Mouse (Mus musculus): ENCODE measurements at regions not wholly inside any gene's neighbourhood (a gene's known extent, or its start where the extent isn't known, plus 50 kb on each side); places are given as distances from the start of the nearest gene placed in this dataset.

DNA sequence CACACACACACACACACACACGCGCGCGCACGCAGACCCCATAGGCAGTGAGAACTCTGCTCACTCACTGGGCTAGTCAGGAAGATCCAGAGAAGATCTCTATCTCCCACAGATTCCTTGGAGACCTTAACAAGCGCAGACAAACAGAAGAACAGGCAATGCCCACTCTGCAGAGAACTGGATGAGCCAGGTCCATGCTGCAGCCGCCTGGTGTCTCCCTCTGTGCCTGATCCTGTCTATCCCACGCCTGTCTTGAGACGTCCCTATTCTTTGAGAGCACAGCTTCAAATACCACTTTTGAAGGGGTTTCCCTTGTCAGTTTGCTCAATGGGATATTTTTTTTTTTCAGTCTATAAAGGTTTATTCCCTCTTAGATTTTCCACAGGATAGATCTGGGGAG is 273.2 kb upstream of the Gpc6 start:
- H3K4me3 ChIP-seq (replicated peaks in 1 of 3; ENCODE audit: low read depth in 2 of 3, low read length in 2 of 3, poor library complexity in 1 of 3) = no peak overlapping the region
- H3K79me2 ChIP-seq (replicated peaks; ENCODE audit: control insufficient read depth, extremely low read depth, insufficient read depth, poor library complexity, severe bottlenecking) = no peaks in the 10 kb centered on the region
- H3K4me2 ChIP-seq (ENCODE audit: insufficient read depth, low read depth, poor library complexity, severe bottlenecking) = no peak overlapping the region
- DNase-seq (ENCODE audit: extremely low read depth) = no peak
- peaks cover 0 to 6% of the 10 kb centered on the region in 2 experiments; a peak in 1 of 4 replicates for H3K4me1 ChIP-seq (ENCODE audit: control insufficient read depth in 1 of 2, insufficient read depth in 2 of 2)
- H3K9me3 ChIP-seq (replicated peaks; ENCODE audit: low read length) = no peaks in the 10 kb centered on the region
- no peaks in the 10 kb centered on the region for H3K36me3 ChIP-seq (replicated peaks in 1 of 2; ENCODE audit: control insufficient read depth in 1 of 2, insufficient read depth in 1 of 2, low read length in 1 of 2)
- in situ Hi-C loops (cut with MboI; ENCODE audit: low pct_ligation_motif_present, low pct_unique_long_range_greater_than_20kb, low sequenced_read_pairs) (no loop called here), dilution Hi-C loops (cut with MboI; ENCODE audit: extremely low pct_ligation_motif_present, extremely low pct_unique_long_range_greater_than_20kb, low sequenced_read_pairs) (no loop called here)
- TF ChIP-seq NRF1 (IDR thresholded peaks at IDR 0.05; ENCODE audit: low read depth, low read length) = no peak
- TF ChIP-seq CHD2 (IDR thresholded peaks at IDR 0.05; ENCODE audit: low read length) = no peak
- TF ChIP-seq ZMIZ1 (IDR thresholded peaks at IDR 0.05; ENCODE audit: low read depth, low read length) = no peak
- H3K9ac ChIP-seq (ENCODE audit: insufficient read depth, low read depth) = no peak overlapping the region
- no peak overlapping the region for H3K27ac ChIP-seq (ENCODE audit: insufficient read depth, low read depth)
- no peaks in the 10 kb centered on the region for H3K27me3 ChIP-seq (replicated peaks)

DNA sequence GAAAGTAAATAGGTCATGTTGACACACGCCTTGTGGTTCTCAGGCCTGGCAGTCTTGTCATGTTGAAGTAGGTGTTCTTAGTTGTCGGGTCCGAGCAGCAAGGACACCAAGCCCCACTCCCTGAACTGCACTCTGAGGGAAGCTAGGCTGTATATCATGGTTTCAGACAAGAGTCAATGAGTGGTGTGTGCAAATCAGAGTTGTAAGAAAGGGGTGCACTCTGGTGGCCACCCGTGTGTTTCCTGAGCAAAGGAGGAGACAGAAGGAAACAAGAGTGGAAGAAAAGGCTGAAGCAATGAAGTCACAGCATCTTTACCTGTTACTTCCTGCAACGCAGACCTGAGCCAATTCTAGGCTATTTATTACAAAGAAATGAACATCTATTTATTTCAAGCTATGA is 241.2 kb upstream of the Gpc6 start:
- Histone ChIP-seq H3K27me3 (replicated peaks) (no peaks in the 10 kb centered on the region), H3K9me3 (replicated peaks; ENCODE audit: low read length) (no peaks in the 10 kb centered on the region), H3K4me3 (replicated peaks in 1 of 3; ENCODE audit: low read depth in 2 of 3, low read length in 2 of 3, poor library complexity in 1 of 3) (no peak overlapping the region), H3K9ac (ENCODE audit: insufficient read depth, low read depth) (no peak overlapping the region), H3K27ac (ENCODE audit: insufficient read depth, low read depth) (no peak overlapping the region), H3K4me2 (ENCODE audit: insufficient read depth, low read depth, poor library complexity, severe bottlenecking) (no peak overlapping the region), H3K79me2 (replicated peaks; ENCODE audit: control insufficient read depth, extremely low read depth, insufficient read depth, poor library complexity, severe bottlenecking) (no peaks in the 10 kb centered on the region), H3K4me1 (ENCODE audit: control insufficient read depth in 1 of 2, insufficient read depth in 2 of 2) (no peaks in the 10 kb centered on the region), H3K36me3 (replicated peaks in 1 of 2; ENCODE audit: control insufficient read depth in 1 of 2, insufficient read depth in 1 of 2, low read length in 1 of 2) (no peaks in the 10 kb centered on the region)
- dilution Hi-C loops (cut with MboI; ENCODE audit: extremely low pct_ligation_motif_present, extremely low pct_unique_long_range_greater_than_20kb, low sequenced_read_pairs) = no loop called here
- in situ Hi-C loops (cut with MboI; ENCODE audit: low pct_ligation_motif_present, low pct_unique_long_range_greater_than_20kb, low sequenced_read_pairs) = no loop called here
- TF ChIP-seq PAX5 (IDR thresholded peaks at IDR 0.05; ENCODE audit: low read length) (no peak), ELF1 (IDR thresholded peaks at IDR 0.05; ENCODE audit: low read depth, low read length) (no peak), RAD21 (IDR thresholded peaks at IDR 0.05; ENCODE audit: low read depth, low read length) (peak; percentile 42), MEF2A (IDR thresholded peaks at IDR 0.05; ENCODE audit: borderline replicate concordance, low read depth, low read length) (no peak), ZC3H11A (IDR thresholded peaks at IDR 0.05; ENCODE audit: low read depth, low read length) (no peak), SMC3 (IDR thresholded peaks at IDR 0.05; ENCODE audit: low read depth, low read length) (peak; percentile 73), ZNF384 (IDR thresholded peaks at IDR 0.05; ENCODE audit: low read depth, low read length) (no peak), CTCF (conservative IDR thresholded peaks at IDR 0.05 in 1 of 2, IDR thresholded peaks at IDR 0.05 in 1 of 2; ENCODE audit: low read depth in 2 of 2, low read length in 2 of 2) (peak in 1 of 2 experiments; percentile 55; a peak in 2 of 4 replicates)
- DNase-seq (ENCODE audit: extremely low read depth) = no peak

DNA sequence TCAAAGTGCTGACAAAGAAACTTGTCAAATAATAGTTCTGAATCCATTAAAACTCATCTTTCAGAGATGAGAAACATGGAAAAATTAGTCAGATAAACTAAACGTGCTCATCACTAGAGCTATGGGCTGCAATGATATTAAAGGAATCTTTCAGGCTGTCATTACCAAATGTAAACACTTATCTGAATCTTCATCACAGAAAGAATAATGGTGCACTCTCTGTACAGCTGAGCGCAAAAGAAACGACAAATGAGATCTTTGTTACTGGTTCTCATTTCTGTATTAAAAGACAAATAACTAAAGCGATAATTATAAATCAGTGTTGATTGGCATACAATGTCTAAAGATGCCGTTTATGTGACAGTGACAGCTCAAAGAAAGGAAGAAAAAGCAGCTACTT is 227.4 kb upstream of the Gpc6 start:
- Histone ChIP-seq H3K27me3 (replicated peaks) (no peaks in the 10 kb centered on the region), H3K36me3 (replicated peaks in 1 of 2; ENCODE audit: control insufficient read depth in 1 of 2, insufficient read depth in 1 of 2, low read length in 1 of 2) (no peaks in the 10 kb centered on the region), H3K4me3 (replicated peaks in 1 of 3; ENCODE audit: low read depth in 2 of 3, low read length in 2 of 3, poor library complexity in 1 of 3) (no peak overlapping the region), H3K9me3 (replicated peaks; ENCODE audit: low read length) (no peaks in the 10 kb centered on the region), H3K4me2 (ENCODE audit: insufficient read depth, low read depth, poor library complexity, severe bottlenecking) (no peak overlapping the region), H3K9ac (ENCODE audit: insufficient read depth, low read depth) (no peak overlapping the region), H3K4me1 (ENCODE audit: control insufficient read depth in 1 of 2, insufficient read depth in 2 of 2) (no peaks in the 10 kb centered on the region), H3K79me2 (replicated peaks; ENCODE audit: control insufficient read depth, extremely low read depth, insufficient read depth, poor library complexity, severe bottlenecking) (no peaks in the 10 kb centered on the region), H3K27ac (ENCODE audit: insufficient read depth, low read depth) (no peak overlapping the region)
- in situ Hi-C loops (cut with MboI; ENCODE audit: low pct_ligation_motif_present, low pct_unique_long_range_greater_than_20kb, low sequenced_read_pairs) (no loop called here), dilution Hi-C loops (cut with MboI; ENCODE audit: extremely low pct_ligation_motif_present, extremely low pct_unique_long_range_greater_than_20kb, low sequenced_read_pairs) (no loop called here)
- TF ChIP-seq E2F4 (IDR thresholded peaks at IDR 0.05; ENCODE audit: insufficient replicate concordance, low read depth, low read length) = no peak
- no peak for TF ChIP-seq ZNF384 (IDR thresholded peaks at IDR 0.05; ENCODE audit: low read depth, low read length)
- no peak for TF ChIP-seq POLR2AphosphoS2 (IDR thresholded peaks at IDR 0.05; ENCODE audit: low read depth, low read length)
- TF ChIP-seq ZMIZ1 (IDR thresholded peaks at IDR 0.05; ENCODE audit: low read depth, low read length) = no peak
- TF ChIP-seq USF1 (IDR thresholded peaks at IDR 0.05; ENCODE audit: low read depth, low read length) = no peak
- TF ChIP-seq CTCF (conservative IDR thresholded peaks at IDR 0.05 in 1 of 2, IDR thresholded peaks at IDR 0.05 in 1 of 2; ENCODE audit: low read depth in 2 of 2, low read length in 2 of 2) = no peak
- no peak for TF ChIP-seq IRF4 (IDR thresholded peaks at IDR 0.05; ENCODE audit: low read depth, low read length)
- no peak for TF ChIP-seq POLR2A (IDR thresholded peaks at IDR 0.05; ENCODE audit: low read depth, low read length)
- TF ChIP-seq EP300 (IDR thresholded peaks at IDR 0.05; ENCODE audit: low read length) = no peak
- no peak for TF ChIP-seq PAX5 (IDR thresholded peaks at IDR 0.05; ENCODE audit: low read length)
- no peak for TF ChIP-seq ETS1 (conservative IDR thresholded peaks at IDR 0.05; ENCODE audit: low read depth, low read length)
- TF ChIP-seq SMC3 (IDR thresholded peaks at IDR 0.05; ENCODE audit: low read depth, low read length) = no peak
- TF ChIP-seq CHD2 (IDR thresholded peaks at IDR 0.05; ENCODE audit: low read length) = no peak
- no peak for TF ChIP-seq GABPA (IDR thresholded peaks at IDR 0.05; ENCODE audit: insufficient replicate concordance, low read depth, low read length)
- TF ChIP-seq ZKSCAN1 (IDR thresholded peaks at IDR 0.05; ENCODE audit: borderline replicate concordance, low read depth, low read length) = no peak
- no peak for TF ChIP-seq MXI1 (IDR thresholded peaks at IDR 0.05; ENCODE audit: low read depth, low read length)
- TF ChIP-seq NELFE (IDR thresholded peaks at IDR 0.05; ENCODE audit: low read depth, low read length) = no peak
- no peak for TF ChIP-seq ELF1 (IDR thresholded peaks at IDR 0.05; ENCODE audit: low read depth, low read length)
- TF ChIP-seq JUND (conservative IDR thresholded peaks at IDR 0.05; ENCODE audit: low read depth, low read length) = no peak
- no peak for TF ChIP-seq KAT2A (IDR thresholded peaks at IDR 0.05; ENCODE audit: insufficient replicate concordance, low read length)
- DNase-seq (ENCODE audit: extremely low read depth) = no peak
